Mouse (Mus musculus) adrenal gland (tissue): ENCODE measurements around the gene Kpna3.

Experiments used
- intact Hi-C: fragments of 180-260 bp; cut with DNase I; formaldehyde crosslinking; loops from one replicate; pipeline ENCODE4 v1.15.1; 2025

Gene Kpna3

GRCm38 (mm10) chr14:61322740-61323139, 116.9 kb downstream of the Kpna3 start:
- intact Hi-C loops = no loop called here

GRCm38 (mm10) chr14:61321200-61321599, 118.5 kb downstream of the Kpna3 start:
- intact Hi-C loops = no loop called here

- intact Hi-C loops = no loop called here
Observed at GRCm38 (mm10) chr14:61320765-61321164, 118.9 kb downstream of the Kpna3 start.

GRCm38 (mm10) chr14:61316861-61317260, 122.8 kb downstream of the Kpna3 start:
- intact Hi-C loops = no loop called here
